Mouse (Mus musculus) urinary bladder, postnatal 36 days (tissue): ENCODE data around the gene Colgalt1.

Experiments
- DNase-seq, 2 experiments: peaks; one replicate each; pipeline ENCODE4 v3.0.0; 2022; ENCODE audit warnings: low spot score in 2 of 2, mixed read lengths in 1 of 2

The Colgalt1 gene

DNA sequence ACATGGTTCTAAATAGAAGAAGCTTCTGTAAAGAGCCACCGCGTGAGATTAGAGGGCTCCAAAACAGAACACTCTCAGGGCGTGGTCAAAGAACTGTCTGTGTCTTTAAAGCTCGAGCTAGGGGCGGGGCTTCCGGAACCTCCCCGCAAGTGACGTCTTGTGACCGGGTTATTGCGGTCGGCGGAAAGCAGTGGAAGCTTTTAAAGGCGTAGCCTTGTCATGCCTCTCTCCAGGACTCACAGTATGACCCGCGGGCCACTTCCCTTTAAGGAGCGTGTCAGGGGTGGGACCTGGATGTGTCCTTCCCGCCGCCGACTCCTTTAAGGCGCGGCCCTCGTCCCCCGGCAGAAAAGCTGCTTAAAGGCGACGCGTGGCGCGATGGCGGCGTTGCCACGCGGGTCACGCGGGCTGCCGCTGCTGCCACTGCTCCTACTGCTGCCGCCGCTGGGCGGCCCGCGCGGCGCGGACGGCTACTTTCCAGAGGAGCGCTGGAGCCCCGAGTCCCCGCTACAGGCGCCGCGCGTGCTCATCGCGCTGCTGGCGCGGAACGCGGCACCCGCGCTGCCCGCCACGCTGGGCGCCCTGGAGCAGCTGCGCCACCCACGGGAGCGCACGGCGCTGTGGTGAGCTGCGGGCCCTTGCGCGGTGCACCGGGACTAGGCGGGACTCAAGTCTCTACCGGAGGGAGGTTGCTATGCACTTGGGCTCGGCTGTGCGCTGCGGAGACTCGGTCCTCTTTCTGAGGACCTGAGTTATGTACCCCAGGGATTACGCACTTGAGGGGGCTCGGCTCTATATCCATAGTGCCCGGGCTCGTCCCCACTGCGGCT is at the start of gene Colgalt1:
TSS of gene Colgalt1 (plus strand) at position 177 of the 830 bp plus-strand sequence.
- peak; percentile 94 to 97 for DNase-seq

DNA sequence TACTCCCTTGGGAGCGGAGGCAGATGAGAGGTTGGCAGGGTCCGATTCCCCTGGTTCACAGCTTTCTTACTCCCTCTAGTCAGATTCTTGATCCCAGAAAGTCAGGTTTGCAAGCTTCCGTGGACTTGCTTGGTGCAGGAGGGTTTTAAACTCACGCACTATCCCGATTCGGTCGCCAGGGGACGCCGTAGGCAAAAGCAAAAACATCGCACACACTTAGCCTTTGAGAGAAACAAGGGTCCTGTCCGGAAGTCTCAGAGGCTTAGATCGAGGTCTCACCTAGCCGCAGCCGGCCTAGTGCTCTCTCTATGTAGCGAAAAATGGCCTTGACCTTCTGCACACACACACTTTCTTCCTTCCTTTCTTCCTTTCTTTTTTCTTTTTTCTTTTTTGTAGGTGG is 49.4 kb upstream of the Colgalt1 start:
- peak; percentile 51 to 53 for DNase-seq

DNA sequence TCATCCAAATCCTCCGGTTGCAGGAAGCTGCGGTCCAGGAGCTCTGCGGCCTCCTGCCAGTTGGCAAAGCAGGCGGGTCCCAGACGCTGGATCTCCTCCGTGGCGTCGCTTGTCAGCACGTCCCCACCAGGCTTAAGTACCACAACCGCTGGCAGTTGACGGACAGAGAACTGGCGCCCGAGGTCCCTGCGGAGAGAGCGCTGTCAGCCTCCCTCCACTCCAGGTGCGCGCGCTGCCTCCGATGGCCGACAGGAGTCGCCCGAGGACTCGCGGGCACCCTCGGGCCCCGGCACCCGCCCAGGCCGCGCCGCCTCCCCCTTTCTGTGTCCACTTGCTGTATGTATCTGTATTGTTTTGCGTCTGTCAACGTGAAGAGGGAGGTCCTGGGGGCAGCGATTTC is 48.0 kb upstream of the Colgalt1 start:
- peak; percentile 70 to 84 for DNase-seq

DNA sequence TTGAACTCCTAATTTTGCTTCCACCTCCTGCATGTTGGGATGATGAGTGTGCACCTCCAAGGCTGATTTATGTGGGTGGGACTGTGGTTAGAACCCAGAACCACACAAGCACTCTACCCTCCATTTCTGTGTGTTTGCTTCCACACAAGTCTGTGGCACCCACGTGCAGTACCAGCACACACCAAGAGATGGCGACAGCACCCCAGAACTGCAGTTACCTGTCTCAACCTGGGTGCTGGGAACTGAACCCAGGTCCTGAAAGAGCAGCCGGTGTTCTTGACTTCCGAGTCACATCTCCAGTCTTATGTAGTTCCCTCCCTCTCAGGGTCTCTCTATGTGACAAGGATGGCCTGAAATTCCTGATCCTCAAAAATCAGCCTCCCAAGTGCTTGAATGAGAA is 46.8 kb upstream of the Colgalt1 start:
- no peak for DNase-seq

DNA sequence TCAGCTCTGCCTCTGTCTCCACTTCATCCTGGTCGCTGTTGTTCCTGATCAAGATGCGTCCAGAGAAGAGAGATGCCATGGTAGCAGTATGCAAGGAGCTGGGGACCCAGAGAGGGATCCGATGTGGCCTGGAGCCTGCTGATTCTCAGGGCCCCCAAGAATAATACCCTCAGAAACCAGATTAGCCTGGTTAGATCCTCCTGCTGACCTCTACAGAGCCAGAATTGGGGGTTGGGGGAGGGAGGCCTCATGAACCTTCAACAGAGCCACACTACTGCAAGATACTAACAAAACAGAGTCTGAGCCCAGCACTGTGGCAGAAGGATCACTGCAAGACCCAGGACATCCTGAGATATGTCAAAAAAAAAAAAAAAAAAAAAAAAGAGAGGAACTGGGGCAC is 44.3 kb upstream of the Colgalt1 start, which contains the start of gene Nxnl1:
TSS of gene Nxnl1 (minus strand) at position 101 of the 400 bp plus-strand sequence.
- no peak for DNase-seq

DNA sequence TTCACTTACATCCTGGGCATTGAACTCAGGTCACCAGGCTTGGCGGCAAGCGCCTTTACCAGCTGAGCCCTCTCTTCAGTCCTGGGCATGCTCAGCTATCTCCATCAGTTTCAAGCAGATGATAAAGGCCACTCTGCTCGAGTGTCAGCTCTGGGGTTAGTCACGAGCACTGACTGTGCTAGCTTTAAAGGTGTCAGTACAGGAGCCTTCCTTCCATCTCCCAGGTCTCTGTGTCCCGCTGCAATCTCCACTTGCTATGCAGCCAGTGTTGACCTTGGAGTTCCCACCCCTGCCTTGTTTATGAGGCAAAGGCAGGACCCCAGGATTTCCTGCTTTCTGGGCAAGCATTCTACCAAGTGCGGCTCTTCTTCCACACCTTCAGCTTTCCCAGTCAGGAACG is 43.2 kb upstream of the Colgalt1 start:
- no peak for DNase-seq

DNA sequence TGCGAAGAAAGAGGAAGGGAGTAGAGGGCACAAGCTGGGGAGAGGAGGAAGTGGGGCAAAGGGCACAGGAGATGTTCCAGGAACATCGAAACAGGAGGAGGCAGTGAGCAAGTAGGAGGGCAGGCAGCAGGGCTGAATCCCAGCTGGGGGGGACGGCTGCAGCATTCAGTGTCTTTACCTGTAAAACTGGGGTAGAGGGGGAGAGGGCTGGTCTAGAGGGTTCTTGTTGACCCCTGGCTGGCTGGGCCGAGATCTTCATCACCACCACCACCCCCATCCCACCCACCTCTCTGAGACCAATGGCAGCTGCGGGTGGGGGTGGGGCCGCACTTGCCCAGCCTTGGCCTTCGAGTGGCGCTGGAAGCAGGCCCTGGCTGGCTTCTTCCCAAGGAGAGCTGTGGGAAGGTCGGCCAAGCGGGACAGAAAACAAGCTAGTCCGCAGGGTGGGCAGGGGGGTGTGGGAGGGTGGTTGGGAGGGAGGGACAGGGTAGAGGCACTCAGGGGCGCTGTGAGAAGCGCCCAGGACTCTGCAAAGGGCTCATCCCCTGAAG is 42.3 kb upstream of the Colgalt1 start, which contains the start of gene Slc27a1:
TSS of gene Slc27a1 (plus strand) at position 496 of the 551 bp plus-strand sequence.
- peak in 1 of 2 experiments; percentile 76 for DNase-seq

DNA sequence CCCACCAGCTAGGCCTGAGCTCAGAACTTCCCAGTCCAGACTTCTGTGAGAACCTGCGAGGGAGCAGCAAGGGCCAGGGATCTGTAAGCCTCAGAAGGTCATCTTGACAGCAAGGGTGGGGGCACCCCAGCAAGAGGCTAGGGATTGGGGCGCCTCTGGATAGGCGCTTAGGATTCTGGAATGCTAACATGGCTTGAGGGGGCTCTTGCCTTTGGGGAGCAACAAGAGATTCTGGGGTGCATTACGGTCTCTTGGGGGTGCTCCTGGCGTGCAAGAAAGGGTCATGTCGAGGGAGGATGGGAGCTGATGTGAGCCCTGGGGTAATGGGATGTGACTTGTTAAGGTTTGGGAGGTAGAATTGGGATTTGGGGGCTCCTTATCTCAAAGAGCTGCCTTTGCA is 41.9 kb upstream of the Colgalt1 start:
- DNase-seq: no peak

DNA sequence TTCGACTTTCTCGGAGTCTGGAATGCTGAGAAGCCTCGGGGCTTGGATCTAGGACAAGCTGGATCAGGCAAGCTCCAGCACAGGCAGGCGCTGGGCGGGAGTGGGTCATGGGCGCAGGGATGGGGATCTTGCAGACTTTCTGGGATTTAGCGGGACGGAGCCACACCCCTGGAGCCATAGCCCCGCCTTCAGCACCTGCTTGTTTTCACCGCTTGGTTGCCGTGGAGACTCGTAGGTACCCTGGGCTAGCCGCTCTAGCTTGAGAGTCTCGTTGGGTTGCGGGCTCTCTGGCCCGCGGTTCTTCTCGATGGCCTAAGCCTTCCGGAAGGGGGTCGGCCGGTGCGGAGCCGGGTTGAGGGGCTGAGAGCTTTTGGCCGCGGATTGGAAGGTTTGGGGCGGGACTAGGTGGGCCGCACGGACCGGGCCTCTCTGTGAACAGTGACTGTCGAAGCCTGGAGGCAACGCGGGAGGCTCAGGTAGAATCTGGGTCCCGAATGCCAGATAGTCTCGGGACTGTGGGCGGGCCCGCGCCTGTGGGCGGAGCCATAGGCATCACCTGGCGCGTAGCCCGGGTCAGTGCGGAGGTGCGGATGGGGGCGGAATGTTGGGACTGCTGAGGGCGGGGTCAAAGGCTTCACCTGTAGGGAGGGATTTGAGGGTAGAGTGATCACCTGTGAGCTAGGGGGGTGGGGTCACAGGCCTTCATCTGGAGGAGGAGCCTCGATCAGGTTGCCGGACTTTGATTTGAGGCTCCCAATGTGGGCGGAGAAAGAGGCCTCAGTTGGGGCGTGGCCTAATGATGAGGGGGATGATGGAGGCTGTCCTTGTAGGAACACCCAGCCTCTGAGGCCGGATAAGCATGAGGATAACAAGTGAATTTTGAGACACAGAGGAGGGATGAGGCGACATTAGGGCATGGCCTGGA is 41.2 kb upstream of the Colgalt1 start:
- DNase-seq: peak; percentile 92 to 94

DNA sequence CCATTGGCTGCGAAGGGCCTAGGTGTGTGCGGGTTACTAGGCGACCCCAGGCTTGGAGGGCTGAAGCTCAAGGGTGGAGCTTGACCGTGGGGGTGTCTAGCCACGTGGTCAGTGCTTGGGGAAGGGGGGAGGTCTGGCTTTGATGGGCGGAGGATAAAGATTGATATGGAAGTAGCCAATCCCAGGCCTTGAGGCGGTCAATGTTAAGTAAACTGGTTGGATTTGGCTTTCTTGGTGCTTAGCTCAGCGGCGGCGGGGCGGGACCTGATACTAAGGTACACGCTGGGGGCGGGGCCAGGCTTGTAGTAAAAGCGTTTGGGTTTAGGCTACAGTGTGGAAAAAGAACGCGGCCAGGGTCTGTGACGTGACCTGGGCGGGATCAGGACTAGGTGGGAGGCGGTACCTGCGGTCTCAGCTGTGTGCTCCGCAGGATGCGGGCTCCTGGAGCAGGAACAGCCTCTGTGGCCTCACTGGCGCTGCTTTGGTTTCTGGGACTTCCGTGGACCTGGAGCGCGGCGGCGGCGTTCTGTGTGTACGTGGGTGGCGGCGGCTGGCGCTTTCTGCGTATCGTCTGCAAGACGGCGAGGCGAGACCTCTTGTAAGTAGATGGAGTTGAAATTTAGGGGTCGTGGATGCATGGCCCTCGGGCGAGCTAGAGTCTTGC is 40.4 kb upstream of the Colgalt1 start:
- DNase-seq: peak in 1 of 2 experiments; percentile 95

DNA sequence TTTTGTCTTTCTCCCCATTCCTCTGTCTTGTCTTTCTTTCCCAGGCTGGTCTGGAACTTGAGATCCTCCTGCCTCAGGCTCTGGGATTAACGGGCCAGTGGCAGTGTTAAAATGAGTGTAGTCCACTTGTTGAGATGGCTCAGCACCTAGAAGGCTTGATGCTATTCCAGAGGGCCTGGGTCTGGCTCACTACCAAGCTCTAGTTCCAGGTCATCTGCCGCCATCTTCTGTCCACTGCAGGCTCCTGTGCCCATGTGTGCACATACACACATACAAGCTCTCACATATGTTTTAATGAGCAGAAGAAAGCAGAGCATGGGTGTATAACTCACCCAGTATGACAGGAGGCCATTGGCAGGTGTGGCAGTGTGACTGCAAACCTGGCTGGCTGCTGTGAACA is 38.7 kb upstream of the Colgalt1 start:
- no peak for DNase-seq

DNA sequence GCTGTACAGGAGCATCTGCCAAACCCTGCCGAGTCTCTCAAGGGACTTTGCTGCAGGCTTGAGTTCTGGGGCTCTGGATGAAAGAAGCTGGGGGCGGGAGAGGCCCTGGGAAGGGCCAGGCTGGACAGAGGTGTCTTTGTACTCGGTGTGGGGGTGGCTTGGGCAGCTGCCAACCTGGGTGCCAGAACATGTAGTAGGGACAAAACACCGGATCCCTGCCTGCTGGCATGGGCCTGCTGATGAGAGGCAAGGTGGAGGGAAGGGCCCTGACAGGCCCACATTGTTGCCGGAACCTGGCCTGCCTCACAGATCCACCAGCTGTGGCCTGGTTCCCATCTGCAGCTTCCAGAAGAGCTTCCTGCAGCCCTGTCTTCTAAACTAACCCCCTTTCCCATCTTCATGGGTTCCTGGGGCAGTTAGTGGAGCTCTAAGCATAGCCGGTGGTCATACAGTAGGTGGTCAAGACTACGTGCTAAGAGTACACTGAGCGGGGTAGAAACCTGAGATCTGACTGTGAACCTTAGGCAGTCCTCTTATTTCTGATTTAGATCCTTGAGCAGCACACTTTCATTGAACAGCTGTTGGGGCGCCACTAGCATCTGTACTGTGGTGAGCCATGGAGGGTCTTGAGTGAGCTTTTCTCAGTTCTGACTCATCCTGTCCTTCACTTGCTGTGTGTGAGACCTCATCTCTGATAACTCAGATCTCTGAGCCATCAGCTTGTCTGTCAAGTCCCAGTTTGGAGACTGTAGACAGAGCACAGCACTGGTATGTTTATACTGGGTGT is 37.8 kb upstream of the Colgalt1 start:
- peak in 1 of 2 experiments; percentile 72 for DNase-seq

DNA sequence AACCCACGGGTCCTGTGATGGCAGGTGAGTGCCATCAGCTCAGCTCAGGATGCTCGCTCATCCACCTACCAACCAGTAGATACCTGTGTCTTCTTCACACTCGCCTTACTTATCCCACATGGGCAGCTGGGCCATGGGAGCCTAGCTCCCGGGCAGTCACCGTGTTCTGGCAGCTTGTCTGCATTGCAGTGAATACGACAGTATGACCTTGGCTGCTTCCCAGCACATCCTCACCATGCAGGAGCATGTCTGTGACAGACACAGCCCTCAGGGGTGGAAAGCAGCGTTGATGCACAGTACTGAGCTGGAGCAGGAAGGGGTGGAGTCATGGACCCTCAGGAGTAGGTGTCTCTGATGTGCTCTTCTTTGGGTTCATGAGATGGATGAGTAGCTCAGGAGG is 36.4 kb upstream of the Colgalt1 start:
- no peak for DNase-seq

DNA sequence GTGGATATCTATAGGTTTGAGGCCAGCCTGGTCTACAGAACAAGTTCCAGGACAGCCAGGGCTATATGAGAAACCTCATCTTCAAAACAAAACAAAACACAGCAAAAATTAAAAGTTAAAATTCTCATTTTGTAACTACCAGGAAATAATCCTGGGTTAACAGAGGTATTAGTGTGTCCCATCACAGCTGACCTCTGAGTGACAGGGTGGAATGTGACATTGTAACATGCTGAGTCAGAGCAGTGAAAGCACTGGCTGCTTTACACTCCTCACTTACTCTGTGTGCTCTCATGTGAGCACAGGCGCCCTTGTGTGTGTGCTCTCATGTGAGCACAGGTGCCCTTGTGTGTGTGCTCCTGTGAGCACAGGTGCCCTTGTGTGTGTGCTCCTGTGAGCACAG is 35.8 kb upstream of the Colgalt1 start:
- DNase-seq: no peak

DNA sequence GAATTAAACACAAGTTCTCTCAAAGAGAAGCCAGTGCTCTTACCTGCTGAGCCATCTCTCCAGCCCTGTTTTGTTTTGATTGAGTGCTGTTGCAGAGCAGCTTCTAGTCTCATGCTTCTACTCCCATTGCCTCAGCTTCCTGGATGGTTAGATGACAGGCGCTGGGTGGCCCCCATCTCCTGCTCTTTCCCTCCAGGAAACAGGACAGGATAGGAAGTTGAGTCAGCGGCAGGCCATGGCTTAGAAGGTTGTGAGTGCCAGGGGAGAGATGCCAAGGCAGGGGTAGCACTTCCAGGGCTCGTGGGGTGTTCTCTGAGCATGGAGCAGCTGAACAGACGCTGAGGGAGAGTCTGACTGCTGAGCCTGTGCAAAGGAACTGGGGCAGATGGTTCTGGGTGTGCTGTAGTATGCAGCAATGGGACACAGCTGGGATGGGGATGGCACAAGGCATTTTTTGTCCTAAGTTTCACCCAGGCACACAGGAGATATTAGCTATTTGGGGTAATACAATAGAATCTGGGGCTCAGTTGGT is 32.9 kb upstream of the Colgalt1 start:
- DNase-seq: no peak

DNA sequence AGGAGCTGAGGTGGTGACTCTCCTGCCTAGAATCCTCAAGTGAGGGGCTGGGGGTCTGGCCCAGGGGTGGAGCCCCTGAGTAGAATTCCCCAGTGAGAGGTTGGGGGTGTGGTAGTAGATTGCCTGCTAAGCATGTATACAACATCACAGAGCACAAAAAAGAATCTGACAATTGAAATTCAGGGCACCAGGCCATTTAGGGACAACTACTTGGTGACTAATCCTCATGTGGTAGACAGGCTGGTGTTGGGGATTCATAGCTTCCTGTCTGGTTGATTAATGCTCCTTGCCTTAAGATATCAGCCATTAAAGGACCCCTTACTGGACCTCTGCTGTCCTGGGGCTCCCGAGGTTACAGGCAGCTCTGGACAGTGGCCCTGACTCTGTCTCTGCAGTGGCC is 31.8 kb upstream of the Colgalt1 start:
- no peak for DNase-seq

DNA sequence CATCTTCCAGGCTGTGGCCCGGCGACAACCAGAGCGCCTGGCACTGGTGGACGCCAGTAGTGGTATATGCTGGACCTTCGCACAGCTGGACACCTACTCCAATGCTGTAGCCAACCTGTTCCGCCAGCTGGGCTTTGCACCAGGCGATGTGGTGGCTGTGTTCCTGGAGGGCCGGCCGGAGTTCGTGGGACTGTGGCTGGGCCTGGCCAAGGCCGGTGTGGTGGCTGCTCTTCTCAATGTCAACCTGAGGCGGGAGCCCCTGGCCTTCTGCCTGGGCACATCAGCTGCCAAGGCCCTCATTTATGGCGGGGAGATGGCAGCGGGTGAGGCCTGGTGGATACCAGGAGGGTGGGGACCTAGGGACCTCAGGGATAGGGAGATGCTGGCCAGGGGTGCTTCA is 31.3 kb upstream of the Colgalt1 start:
- DNase-seq: no peak

DNA sequence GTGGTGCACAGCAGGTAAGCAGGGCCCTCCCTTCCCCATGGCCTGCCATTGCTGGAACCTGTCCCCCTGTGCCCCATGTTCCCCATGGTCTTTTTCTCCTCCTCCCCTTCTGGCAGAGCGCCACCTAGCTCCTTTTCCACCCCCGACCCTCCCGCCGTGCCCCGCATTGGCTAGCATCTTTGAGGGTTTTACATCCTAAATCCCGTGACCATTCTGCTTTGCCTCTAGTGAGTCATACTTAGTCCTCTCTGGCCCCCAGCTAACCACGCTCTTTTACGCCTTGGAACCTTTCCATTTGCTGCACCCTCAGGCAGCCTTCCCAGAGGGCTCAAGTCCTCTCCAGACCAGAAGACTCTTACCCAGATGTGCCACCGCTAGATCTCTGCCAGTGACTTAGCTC is 30.6 kb upstream of the Colgalt1 start:
- DNase-seq: no peak

DNA sequence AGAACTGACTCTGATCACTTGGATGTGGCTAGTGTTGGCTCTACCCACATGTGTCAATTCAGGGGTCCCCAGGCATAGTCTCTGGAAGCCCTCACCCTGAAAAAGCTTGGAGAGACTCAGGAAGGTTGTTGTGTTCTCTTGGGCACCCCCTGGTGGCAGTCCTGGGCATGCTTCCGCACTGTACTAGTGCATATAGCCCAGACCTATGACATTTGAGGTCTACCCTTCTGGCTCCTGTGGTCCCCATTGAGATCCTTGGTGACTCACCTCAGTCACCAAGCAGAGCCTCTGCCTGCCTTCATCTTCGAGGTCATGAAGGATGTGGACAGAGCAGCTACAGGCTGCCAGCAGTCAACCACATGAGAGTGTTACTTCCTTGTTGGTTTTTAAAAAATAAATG is 23.9 kb upstream of the Colgalt1 start:
- no peak for DNase-seq

DNA sequence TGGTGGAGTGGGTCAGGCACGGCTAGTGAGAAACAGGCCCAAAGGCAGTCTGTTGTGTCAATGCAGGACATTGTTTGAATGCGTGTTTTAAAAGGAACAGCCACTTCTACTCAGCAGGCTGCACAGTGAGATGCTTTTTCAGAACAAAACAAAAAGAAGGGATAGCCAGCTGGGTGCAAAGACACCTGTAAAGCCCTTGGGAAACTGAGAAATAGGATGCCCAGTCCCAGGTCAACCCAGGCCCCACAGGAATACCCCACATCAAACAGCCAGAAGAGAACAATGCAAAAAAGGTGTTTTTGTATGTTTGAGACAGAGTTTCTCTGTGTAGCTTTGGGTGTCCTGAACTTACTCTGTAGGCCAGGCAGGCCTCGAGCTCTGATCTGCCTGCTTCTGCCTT is 22.0 kb upstream of the Colgalt1 start:
- DNase-seq: no peak

DNA sequence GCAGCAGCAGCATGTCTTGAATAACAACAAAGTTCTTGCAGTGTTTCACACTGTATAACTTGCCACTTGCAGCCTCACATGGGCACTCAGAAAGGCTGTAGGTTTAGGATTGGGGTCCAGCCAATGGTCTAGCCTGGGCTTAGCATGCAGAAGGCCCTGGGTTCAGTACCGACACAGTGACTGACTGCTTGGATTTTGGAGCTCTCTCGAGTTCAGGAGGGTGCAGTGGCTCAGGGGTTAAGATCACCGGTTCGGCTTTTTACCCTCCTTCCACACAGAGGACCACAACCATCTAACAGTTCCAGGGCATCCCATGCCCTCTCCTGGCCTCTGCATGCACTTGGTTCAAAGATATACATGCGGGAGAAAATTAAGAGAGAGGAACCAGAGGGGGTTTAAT is 19.8 kb upstream of the Colgalt1 start:
- DNase-seq: no peak
